Mouse (Mus musculus) heart, postnatal 14 days (tissue): ENCODE measurements around the gene Npc1l1. TPM values are rescaled to one million over a fixed set of nuclear protein-coding genes. Genes with fewer than 3 reads are reported as not detected.

ENCODE experiments used
- DNase-seq, 2 experiments: peaks; one replicate each; pipeline ENCODE4 v3.0.0; 2021 to 2022
- intact Hi-C: fragments of 180-260 bp; cut with DNase I; formaldehyde crosslinking; loops from one replicate; pipeline ENCODE4 v1.15.1; 2025
- total RNA-seq, 2 experiments: library from RNA; stranded (reverse); gene quantifications; 2 replicates each; pipeline ENCODE4 v1.2.3; 2021

The Npc1l1 gene
- total RNA-seq, 2 experiments from 2014 or later: 0.07 to 0.10 TPM

DNA sequence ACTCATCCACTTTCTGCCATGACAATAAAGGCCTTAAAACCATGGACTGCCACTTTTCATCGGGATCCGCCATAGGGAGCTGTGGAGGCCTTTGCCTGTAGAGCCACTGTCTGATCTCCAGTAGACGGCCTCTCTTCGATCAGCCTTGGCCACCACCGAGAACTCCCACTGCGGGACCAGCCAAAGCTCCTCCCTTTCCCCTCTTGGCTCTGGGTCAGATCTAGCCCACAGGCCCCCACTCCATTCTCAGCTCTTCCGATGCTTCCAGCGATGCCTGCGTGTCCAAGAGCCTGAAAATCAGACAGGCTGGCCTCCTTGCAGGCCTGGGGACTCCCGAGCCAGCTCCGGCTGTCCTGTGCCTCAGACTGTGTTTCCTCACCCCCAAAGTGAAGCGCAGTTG is 63.6 kb downstream of the Npc1l1 start:
- intact Hi-C loops: no loop called here
- DNase-seq: peak in 1 of 2 experiments; percentile 21

DNA sequence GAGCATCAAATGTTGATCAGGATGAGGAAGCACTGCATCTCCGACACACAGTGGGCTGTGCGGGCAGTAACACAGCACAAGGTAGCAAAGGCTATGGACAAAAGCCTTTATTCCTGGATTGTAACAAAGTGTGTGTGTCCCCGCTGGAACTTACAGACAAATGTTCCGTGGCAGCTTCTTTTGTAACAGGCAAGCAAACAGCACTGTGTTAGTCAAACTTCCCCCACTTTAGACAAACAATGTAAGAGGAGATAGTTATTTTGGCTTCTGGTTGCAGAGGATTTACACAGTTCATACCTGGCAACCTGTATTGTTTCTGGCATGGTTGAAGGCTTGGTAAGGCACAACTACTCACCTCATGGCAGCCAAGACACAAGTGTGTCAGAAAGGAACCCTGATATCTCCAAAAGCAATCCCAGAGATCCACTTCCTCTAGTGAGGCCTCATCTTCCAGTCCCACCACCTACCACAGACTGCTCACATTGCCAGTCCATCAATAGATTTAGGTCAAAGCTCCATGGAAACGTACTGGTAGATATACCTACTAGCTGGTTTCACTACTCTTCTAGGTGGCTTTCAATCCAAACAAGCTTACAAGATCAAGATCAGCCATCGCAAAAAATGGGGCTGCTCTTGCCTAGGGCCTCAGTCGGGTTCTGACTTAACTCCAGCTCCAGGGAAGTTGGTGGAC is 64.4 kb downstream of the Npc1l1 start:
- no peak for DNase-seq
- intact Hi-C loops: no loop called here

DNA sequence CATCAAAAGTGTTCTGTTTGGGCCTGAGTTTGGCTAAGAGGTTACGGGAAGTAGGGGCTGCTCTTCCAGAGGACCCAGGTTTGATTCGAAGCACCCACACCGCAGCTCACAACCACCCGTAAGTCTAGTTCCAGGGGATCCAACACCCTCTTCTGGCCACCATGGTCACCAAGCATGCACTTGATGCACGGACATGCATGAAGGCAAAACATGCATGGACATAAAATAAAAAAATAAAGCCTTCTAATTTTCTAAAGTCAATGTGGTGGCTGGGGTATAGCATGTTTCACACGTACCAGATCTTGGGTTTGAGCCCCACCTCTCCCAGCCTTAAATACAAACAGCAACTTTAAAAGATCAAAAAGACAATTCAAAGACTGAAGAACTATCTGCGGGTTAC is 65.2 kb downstream of the Npc1l1 start:
- intact Hi-C loops: no loop called here
- no peak for DNase-seq

DNA sequence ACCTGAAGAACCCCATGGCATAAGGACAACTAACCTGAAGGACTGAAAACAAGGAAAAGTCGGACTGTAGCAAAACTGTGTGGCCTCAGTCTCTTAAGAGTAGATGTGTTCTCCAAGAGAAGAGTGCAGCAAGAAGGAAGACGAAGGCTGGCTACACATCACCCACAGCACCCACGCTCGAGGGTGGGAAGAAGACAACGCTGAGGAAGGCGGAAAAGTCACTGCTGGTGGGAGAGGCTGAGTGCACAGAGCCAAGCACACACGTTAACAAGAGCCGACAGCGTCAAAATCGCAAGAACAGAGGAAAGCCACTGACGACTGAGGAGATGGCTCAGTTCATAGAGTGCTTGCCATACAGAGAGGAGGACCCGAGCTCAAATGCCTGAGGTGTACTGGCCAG is 66.2 kb downstream of the Npc1l1 start:
- intact Hi-C loops: no loop called here
- no peak for DNase-seq

DNA sequence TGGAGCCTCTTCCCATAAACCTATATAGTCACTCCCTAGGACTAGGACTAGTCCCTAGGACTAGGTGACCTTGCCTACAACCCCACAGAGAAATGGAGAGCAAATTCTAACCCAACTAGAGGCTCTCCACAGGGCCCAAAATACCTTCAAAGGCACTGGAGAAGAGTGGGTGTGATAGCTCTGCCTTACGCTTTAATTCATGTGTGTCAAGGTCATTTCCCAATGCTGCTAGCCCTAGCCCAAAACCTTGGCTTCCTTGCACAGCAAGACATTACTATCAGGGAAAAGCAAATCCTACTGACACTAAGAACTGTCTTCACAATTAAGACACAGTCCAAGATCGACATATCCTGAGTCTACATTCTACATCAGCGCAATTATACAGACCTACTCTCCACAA is 66.9 kb downstream of the Npc1l1 start:
- intact Hi-C loops: no loop called here

DNA sequence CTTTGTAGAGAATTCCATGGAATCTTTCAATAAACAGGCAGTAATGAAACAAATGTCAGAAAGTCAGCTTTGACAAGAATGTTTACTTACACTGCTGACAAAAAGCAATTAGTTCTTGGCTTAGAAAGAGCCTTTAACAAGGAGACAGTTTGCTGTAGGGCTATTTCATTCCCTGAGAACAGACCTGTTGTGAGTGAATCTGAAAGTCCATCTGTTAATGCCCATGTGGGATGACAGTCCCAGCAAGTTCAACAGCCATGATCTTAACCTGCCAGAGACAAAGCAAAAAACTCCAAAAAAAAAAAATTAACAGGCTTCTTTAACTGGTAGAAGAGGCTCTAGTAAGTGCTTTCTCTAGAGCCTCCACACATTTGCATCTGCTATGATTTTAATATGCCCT is 68.4 kb downstream of the Npc1l1 start:
- intact Hi-C loops: no loop called here
- no peak for DNase-seq

More for the DNA sequence above, 66.9 kb downstream of the Npc1l1 start:
- no peak for DNase-seq

Other genes starting within 250 kb of the Npc1l1 start
- 1 to 10 TPM; 8.6 TPM for gene Camk2b, start 163.8 kb downstream of the Npc1l1 start, total RNA-seq
- not detected for gene A730071L15Rik, start 30.1 kb downstream of the Npc1l1 start, total RNA-seq
- 10 to 100 TPM; 56.3 to 57.6 TPM for gene Nudcd3, start 29.7 kb downstream of the Npc1l1 start, total RNA-seq
- gene Ddx56, start 37.6 kb upstream of the Npc1l1 start, total RNA-seq: 10 to 100 TPM; 24.9 to 25.4 TPM
- gene Tmed4, start 44.7 kb upstream of the Npc1l1 start, total RNA-seq: 10 to 100 TPM; 72.9 to 73.5 TPM
- 1,000 to 10,000 TPM; 1,493 to 1,546 TPM for gene Ogdh, start 61.5 kb upstream of the Npc1l1 start, total RNA-seq
- 10 to 100 TPM; 41.1 to 42.5 TPM for gene Zmiz2, start 158.9 kb upstream of the Npc1l1 start, total RNA-seq
- 100 to 1,000 TPM; 500 to 603 TPM for gene Ppia, start 185.3 kb upstream of the Npc1l1 start, total RNA-seq
- 10 to 100 TPM; 57.1 to 59.4 TPM for gene H2afv, start 214.3 kb upstream of the Npc1l1 start, total RNA-seq
- gene Purb, start 245.8 kb upstream of the Npc1l1 start, total RNA-seq: 10 to 100 TPM; 49.6 to 53.0 TPM